Mouse (Mus musculus) CD8-positive naive resting alpha-beta T cell, adult 2 months (primary cell): Measurements from ENCODE around the gene Mccc2.
"Not testable (repeated sequence)": the region's sequence is repeated elsewhere in the genome, so short reads cannot be mapped to it uniquely, and the experiment has no call there.

Experiments
- DNase-seq, 2 experiments: peaks; one replicate each; pipeline ENCODE4 v3.0.0; 2022; ENCODE audit warnings: low read depth in 2 of 2, low spot score in 2 of 2

Gene Mccc2

GRCm38 (mm10) chr13:100014906-100015895, at the start of gene Mccc2:
Gene Mccc2, minus strand, starts transcription at chr13:100015639.
- peak; percentile 44 to 54 for DNase-seq

- DNase-seq: no peak
Observed at GRCm38 (mm10) chr13:100063936-100064335, 48.5 kb upstream of the Mccc2 start.

GRCm38 (mm10) chr13:100057738-100058137, 42.3 kb upstream of the Mccc2 start:
- not testable (repeated sequence) for DNase-seq

GRCm38 (mm10) chr13:100026013-100026412, 10.6 kb upstream of the Mccc2 start:
- DNase-seq: no peak

- DNase-seq: no peak
Observed at GRCm38 (mm10) chr13:100016891-100017290, 1.5 kb upstream of the Mccc2 start.

- no peak for DNase-seq
Observed at GRCm38 (mm10) chr13:100015937-100016336, 498 bp upstream of the Mccc2 start.

- DNase-seq: no peak
Observed at GRCm38 (mm10) chr13:100005911-100006496, 9.4 kb downstream of the Mccc2 start.

- DNase-seq: peak; percentile 56 to 78
Observed at GRCm38 (mm10) chr13:100001790-100002196, 13.6 kb downstream of the Mccc2 start.

- DNase-seq: no peak
Observed at GRCm38 (mm10) chr13:99999078-99999477, 16.4 kb downstream of the Mccc2 start.

GRCm38 (mm10) chr13:99998099-99998498, 17.3 kb downstream of the Mccc2 start:
- DNase-seq: no peak

GRCm38 (mm10) chr13:99989592-99989991, 25.8 kb downstream of the Mccc2 start:
- no peak for DNase-seq

GRCm38 (mm10) chr13:99983320-99983719, 32.1 kb downstream of the Mccc2 start:
- no peak for DNase-seq

- no peak for DNase-seq
Observed at GRCm38 (mm10) chr13:99979406-99979805, 36.0 kb downstream of the Mccc2 start.

- DNase-seq: no peak
Observed at GRCm38 (mm10) chr13:99970089-99970488, 45.4 kb downstream of the Mccc2 start.

GRCm38 (mm10) chr13:99967013-99967678, 48.3 kb downstream of the Mccc2 start:
- DNase-seq: no peak

- no peak for DNase-seq
Observed at GRCm38 (mm10) chr13:99963814-99964213, 51.6 kb downstream of the Mccc2 start.

- no peak for DNase-seq
Observed at GRCm38 (mm10) chr13:99961661-99962060, 53.8 kb downstream of the Mccc2 start.

GRCm38 (mm10) chr13:99955591-99955944, 59.9 kb downstream of the Mccc2 start:
- DNase-seq: no peak

- no peak for DNase-seq
Observed at GRCm38 (mm10) chr13:99954902-99955590, 60.4 kb downstream of the Mccc2 start.

- DNase-seq: no peak
Observed at GRCm38 (mm10) chr13:99947417-99947816, 68.0 kb downstream of the Mccc2 start.

- no peak for DNase-seq
Observed at GRCm38 (mm10) chr13:99943525-99943924, 71.9 kb downstream of the Mccc2 start.
